Mouse (Mus musculus) MEL (cell line): ENCODE data around the gene Dennd1a.

Experiments
- CTCF ChIP-seq, 3 experiments: IDR thresholded peaks in 2 of 3; conservative IDR thresholded peaks in 1 of 3; 2 replicates each; pipeline ENCODE4 v1.5.1; 2011 to 2012; ENCODE audit warnings: low read length in 3 of 3, low read depth in 2 of 3, mild to moderate bottlenecking in 2 of 3, improper control_type of control experiment in 1 of 3, inconsistent platforms in 1 of 3, mixed read lengths in 1 of 3, moderate library complexity in 1 of 3; ENCODE audit not compliant: control insufficient read depth in 1 of 3, insufficient read depth in 1 of 3, poor library complexity in 1 of 3, severe bottlenecking in 1 of 3
- E2F4 ChIP-seq: IDR thresholded peaks from 2 replicates; pipeline ENCODE4 v1.6.1; 2011; ENCODE audit warnings: low read depth, low read length, improper control_type of control experiment, borderline replicate concordance
- EP300 ChIP-seq, 2 experiments: IDR thresholded peaks; 2 replicates each; pipeline ENCODE4 v1.6.1; 2011; ENCODE audit warnings: improper control_type of control experiment in 2 of 2, low read length in 2 of 2, low read depth in 1 of 2, mild to moderate bottlenecking in 1 of 2
- MAX ChIP-seq: IDR thresholded peaks from 2 replicates; pipeline ENCODE4 v1.6.1; 2011; ENCODE audit warnings: low read length, improper control_type of control experiment
- USF1 ChIP-seq: IDR thresholded peaks from 2 replicates; pipeline ENCODE4 v1.6.1; 2014; ENCODE audit warnings: low read depth, mild to moderate bottlenecking, inconsistent platforms, low read length, improper control_type of control experiment, moderate library complexity
- ZNF384 ChIP-seq: IDR thresholded peaks from 2 replicates; pipeline ENCODE4 v1.6.1; 2012; ENCODE audit warnings: low read depth, mild to moderate bottlenecking, inconsistent platforms, low read length, improper control_type of control experiment

- TF ChIP-seq E2F4 (no peak), CTCF (IDR thresholded peaks at IDR 0.05 in 2 of 3, conservative IDR thresholded peaks at IDR 0.05 in 1 of 3; ENCODE audit: control insufficient read depth in 1 of 3, insufficient read depth in 1 of 3, low read depth in 2 of 3, low read length in 3 of 3, poor library complexity in 1 of 3, severe bottlenecking in 1 of 3) (no peak), ZNF384 (no peak), EP300 (IDR thresholded peaks at IDR 0.05; ENCODE audit: low read depth in 1 of 2, low read length in 2 of 2) (no peak), MAX (no peak), USF1 (no peak)
These were observed 127.5 kb downstream of the Dennd1a start for GRCm38 (mm10) chr2:38159736-38160135.
